Comparison of ENCODE assay signal across 11 mouse cellular contexts in the genomic region with DNA sequence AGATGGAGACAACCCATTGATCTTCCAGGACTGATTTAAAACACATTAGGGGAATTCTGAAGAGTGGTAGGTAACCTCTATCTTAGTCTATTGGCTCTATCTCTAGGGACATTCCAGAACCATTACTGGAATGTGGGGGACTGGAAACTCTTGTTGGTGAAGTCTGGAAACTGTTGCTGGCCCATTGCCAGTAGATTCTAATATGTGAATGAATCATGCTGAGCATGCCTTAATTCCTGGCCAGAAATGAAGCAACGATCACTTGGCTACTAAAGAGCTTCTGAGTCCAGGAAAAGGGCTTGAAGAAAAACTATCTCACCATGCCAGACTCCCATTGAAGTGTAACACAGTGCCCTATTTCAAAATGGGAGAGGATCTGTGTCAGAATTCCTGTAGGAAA.
DNase-seq lines count a peak whose midpoint lies in the region; ATAC-seq and TF ChIP-seq lines count a peak whose summit lies in the region.
"Had no signal": no experiment of that assay in that cellular context is flagged by ENCODE, and none has a peak within 500 bp of the region (broad histone marks: within the 10 kb centered on the region; RNA-seq: fewer than 3 reads in every experiment).

No protein-coding gene starts in this region.

- TF ChIP-seq CTCF in hindbrain, postnatal 0 days (IDR thresholded peaks at IDR 0.05; ENCODE audit: low read depth): no peak

- H3K4me3 ChIP-seq in embryonic facial prominence, embryonic 14.5 days (ENCODE audit: low read depth, low read length): no peak overlapping the region
- no peak overlapping the region for H3K4me3 ChIP-seq in embryonic facial prominence, embryonic 10.5 days
- no peak overlapping the region for H3K4me3 ChIP-seq in hindbrain, postnatal 0 days (ENCODE audit: low read length)
- H3K4me3 ChIP-seq in hindbrain, embryonic 12.5 days: no peak overlapping the region
- H3K4me3 ChIP-seq: midbrain, embryonic 10.5 days had no signal

- DNase-seq in embryonic facial prominence, embryonic 14.5 days (ENCODE audit: low spot score): peak; percentile 36
- no peak for DNase-seq in embryonic facial prominence, embryonic 10.5 days (ENCODE audit: low spot score)
- peak; percentile 60 for DNase-seq in hindbrain, postnatal 0 days (ENCODE audit: low spot score)
- peak; percentile 6 for DNase-seq in lung, postnatal 10 days
- DNase-seq in lung, postnatal 25 days (ENCODE audit: low spot score): no peak
- DNase-seq in lung, postnatal 14 days: peak; percentile 8
- no peak for DNase-seq in left cerebral cortex, adult 18-20 months (ENCODE audit: low spot score in 2 of 2)

- ATAC-seq in embryonic facial prominence, embryonic 14.5 days (ENCODE audit: low read depth): no peak
- 0 out of 2 replicates have a peak, but pooled peaks have one; percentile 21 for ATAC-seq in hindbrain, postnatal 0 days
- ATAC-seq in hindbrain, embryonic 12.5 days (ENCODE audit: low FRiP score): no peak
- ATAC-seq: CD4-positive, CD25-positive, alpha-beta regulatory T cell, adult 4 months had no signal

- H3K27ac ChIP-seq in embryonic facial prominence, embryonic 14.5 days (replicated peaks; ENCODE audit: low read depth, low read length): no peak overlapping the region
- H3K27ac ChIP-seq in embryonic facial prominence, embryonic 10.5 days (replicated peaks): no peak overlapping the region
- H3K27ac ChIP-seq in hindbrain, postnatal 0 days: no peak overlapping the region
- H3K27ac ChIP-seq in hindbrain, embryonic 12.5 days: no peak overlapping the region
- H3K27ac ChIP-seq: liver, embryonic 14.5 days; midbrain, embryonic 10.5 days had no signal

- H3K9me3 ChIP-seq in embryonic facial prominence, embryonic 14.5 days (ENCODE audit: control insufficient read depth, low read length): no peaks in the 10 kb centered on the region
- H3K9me3 ChIP-seq in embryonic facial prominence, embryonic 10.5 days: no peaks in the 10 kb centered on the region
- H3K9me3 ChIP-seq in hindbrain, postnatal 0 days (ENCODE audit: low read length): no peaks in the 10 kb centered on the region
- no peaks in the 10 kb centered on the region for H3K9me3 ChIP-seq in hindbrain, embryonic 12.5 days (replicated peaks)
- H3K9me3 ChIP-seq: midbrain, embryonic 10.5 days had no signal

- no peaks in the 10 kb centered on the region for H3K36me3 ChIP-seq in embryonic facial prominence, embryonic 14.5 days (ENCODE audit: control insufficient read depth, insufficient read depth, low read length)
- H3K36me3 ChIP-seq in embryonic facial prominence, embryonic 10.5 days (replicated peaks): no peaks in the 10 kb centered on the region
- H3K36me3 ChIP-seq in hindbrain, postnatal 0 days (ENCODE audit: insufficient read depth, low read length): no peaks in the 10 kb centered on the region
- no peaks in the 10 kb centered on the region for H3K36me3 ChIP-seq in hindbrain, embryonic 12.5 days
- H3K36me3 ChIP-seq: midbrain, embryonic 10.5 days had no signal

- WGBS in embryonic facial prominence, embryonic 14.5 days: 62% methylated on average over 1 of the region's 1 CpGs
- WGBS in embryonic facial prominence, embryonic 10.5 days: 86% methylated on average over 1 of the region's 1 CpGs
- 36% methylated on average over 1 of the region's 1 CpGs for WGBS in hindbrain, postnatal 0 days
- WGBS in hindbrain, embryonic 12.5 days: 75% methylated on average over 1 of the region's 1 CpGs

- H3K4me1 ChIP-seq in embryonic facial prominence, embryonic 14.5 days (ENCODE audit: control insufficient read depth, insufficient read depth, low read length): no peaks in the 10 kb centered on the region
- H3K4me1 ChIP-seq in embryonic facial prominence, embryonic 10.5 days: no peaks in the 10 kb centered on the region
- no peaks in the 10 kb centered on the region for H3K4me1 ChIP-seq in hindbrain, postnatal 0 days (ENCODE audit: insufficient read depth, low read length)
- no peaks in the 10 kb centered on the region for H3K4me1 ChIP-seq in hindbrain, embryonic 12.5 days
- H3K4me1 ChIP-seq: midbrain, embryonic 10.5 days had no signal

- H3K9ac ChIP-seq in embryonic facial prominence, embryonic 14.5 days (ENCODE audit: low read depth, low read length): no peak overlapping the region
- H3K9ac ChIP-seq in hindbrain, postnatal 0 days (replicated peaks; ENCODE audit: low read length): no peak overlapping the region
- no peak overlapping the region for H3K9ac ChIP-seq in hindbrain, embryonic 12.5 days
- H3K9ac ChIP-seq: liver, embryonic 14.5 days had no signal

- no peaks in the 10 kb centered on the region for H3K27me3 ChIP-seq in embryonic facial prominence, embryonic 14.5 days (replicated peaks; ENCODE audit: control insufficient read depth, insufficient read depth, low read length)
- H3K27me3 ChIP-seq in embryonic facial prominence, embryonic 10.5 days (replicated peaks; ENCODE audit: low read depth, poor library complexity, severe bottlenecking): no peaks in the 10 kb centered on the region
- H3K27me3 ChIP-seq in hindbrain, postnatal 0 days (ENCODE audit: insufficient read depth, low read length): no peaks in the 10 kb centered on the region
- H3K27me3 ChIP-seq in hindbrain, embryonic 12.5 days: no peaks in the 10 kb centered on the region

- H3K4me2 ChIP-seq in embryonic facial prominence, embryonic 14.5 days (ENCODE audit: low read depth, low read length): no peak overlapping the region
- no peak overlapping the region for H3K4me2 ChIP-seq in hindbrain, postnatal 0 days (ENCODE audit: low read depth, low read length)
- H3K4me2 ChIP-seq in hindbrain, embryonic 12.5 days (replicated peaks): no peak overlapping the region

Comparison
In these comparisons a context has a peak if more than half of its experiments do, and no peak if none do; other contexts are left out.
1. DNase-seq: peak in embryonic facial prominence, embryonic 14.5 days (single experiment), hindbrain, postnatal 0 days (single experiment), lung, postnatal 10 days (single experiment) and lung, postnatal 14 days (single experiment); none in embryonic facial prominence, embryonic 10.5 days (single experiment), lung, postnatal 25 days (single experiment) and left cerebral cortex, adult 18-20 months (0 of 2).